Mouse (Mus musculus) thymus, postnatal 10 days (tissue): ENCODE measurements around the gene Lekr1.
"Not testable (repeated sequence)": the region's sequence is repeated elsewhere in the genome, so short reads cannot be mapped to it uniquely, and the experiment has no call there.

Experiments used
- DNase-seq, 2 experiments: peaks; one replicate each; pipeline ENCODE4 v3.0.0; 2021; ENCODE audit warnings: low spot score in 2 of 2

Lekr1 gene

DNA sequence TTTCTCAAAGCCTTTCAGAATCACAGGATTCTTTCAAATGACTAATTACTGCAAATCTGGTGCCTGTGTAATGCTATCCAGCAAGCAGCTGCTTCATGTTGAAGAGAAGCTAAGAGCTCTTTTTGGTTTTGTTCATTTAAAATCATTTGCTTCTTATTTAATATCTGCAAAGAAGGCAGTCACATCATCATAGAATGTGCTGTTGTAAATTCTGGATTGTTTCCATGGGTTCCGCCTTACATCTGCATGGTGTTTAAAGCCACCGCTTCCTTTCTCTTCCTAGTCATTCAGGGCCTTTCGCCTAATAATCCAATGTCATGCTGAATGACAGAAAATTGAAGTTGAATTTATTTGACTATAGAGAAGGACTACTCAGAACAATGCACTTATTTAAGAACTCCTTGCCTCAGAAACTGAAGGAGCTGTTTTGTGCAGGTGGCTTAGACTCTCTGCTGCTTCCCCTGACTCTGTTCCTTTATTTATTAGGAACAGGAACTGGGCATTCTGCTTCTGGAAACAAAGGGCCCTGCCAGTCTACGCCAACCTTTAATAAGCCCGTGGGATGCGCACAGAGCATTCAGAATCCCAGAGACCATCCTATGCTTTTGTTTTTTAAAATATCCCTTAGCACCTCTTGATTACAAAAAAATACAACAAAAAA, 101.3 kb downstream of the Lekr1 start:
- DNase-seq: no peak

DNA sequence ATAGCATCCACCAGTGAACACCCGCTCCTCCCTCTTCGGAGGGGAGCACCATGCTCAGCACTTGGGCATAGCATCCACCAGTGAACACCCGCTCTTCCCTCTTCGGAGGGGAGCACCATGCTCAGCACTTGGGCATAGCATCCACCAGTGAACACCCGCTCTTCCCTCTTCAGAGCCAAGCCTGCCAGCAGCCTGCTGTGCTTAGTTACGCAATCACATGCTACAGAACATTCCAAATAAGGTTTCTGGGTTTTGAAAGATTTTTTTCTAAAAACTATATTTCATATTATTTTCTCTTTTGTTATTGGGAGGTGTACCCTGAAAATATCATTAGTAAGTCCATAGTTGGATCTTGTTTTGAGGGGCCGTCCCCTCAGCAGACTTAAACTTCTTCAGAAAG, 103.6 kb downstream of the Lekr1 start:
- not testable (repeated sequence) for DNase-seq

DNA sequence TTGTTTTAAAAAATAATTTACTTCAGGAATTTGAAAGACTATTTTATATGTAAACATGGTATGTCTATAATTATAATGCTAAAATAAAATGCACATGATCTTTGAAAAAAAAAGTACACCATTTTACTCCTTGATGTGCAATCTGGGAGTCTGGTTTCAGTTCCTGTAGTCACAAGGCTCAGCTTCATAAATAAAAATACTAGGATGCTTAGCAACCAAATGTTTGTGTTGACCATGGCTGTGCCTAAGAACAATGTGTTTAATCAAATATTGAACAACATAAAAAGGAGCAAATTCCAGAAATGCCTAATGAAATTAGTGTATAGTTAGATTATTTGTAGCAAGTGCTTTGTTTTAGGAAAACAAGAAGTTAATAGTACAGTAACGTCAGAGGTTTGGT, 107.9 kb downstream of the Lekr1 start:
- no peak for DNase-seq

DNA sequence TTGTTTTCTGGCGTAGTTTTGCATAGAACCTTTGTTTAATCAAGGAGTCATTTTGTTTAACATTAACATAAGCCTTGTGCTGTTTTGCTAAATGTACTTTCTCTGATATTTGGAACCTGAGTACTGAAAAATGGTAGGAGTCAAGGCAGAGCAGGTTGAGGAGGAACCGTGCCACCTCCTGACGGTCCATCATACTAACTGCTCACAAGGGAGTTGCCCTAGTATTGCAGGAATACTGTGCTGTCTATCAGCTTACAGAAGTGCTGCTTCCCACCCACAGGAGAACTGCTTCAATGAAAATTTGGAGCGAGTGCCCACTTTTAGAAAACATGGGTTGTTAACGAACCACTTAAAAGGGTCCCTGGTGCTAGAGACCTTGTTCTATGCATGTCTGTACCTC, 109.1 kb downstream of the Lekr1 start:
- DNase-seq: no peak

DNA sequence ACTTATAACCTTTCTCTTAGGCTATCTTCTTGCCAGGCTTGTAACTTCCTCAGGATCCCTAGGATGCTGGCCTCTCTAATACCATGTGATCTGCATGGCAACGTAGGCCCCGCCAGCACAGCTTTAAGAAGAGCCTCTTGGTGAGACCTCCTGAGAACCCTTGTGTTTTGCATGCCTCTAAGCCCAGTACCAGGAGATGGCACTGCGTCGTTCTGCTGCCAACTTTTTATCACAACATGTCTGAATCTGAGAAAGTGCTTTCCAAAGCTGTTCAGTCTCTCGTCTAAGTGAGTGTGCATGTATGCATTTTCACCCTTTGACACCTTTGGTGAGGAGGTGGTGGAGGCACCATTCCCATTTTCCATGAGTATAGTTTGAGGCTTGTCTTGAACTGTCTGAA, 116.2 kb downstream of the Lekr1 start:
- DNase-seq: no peak

DNA sequence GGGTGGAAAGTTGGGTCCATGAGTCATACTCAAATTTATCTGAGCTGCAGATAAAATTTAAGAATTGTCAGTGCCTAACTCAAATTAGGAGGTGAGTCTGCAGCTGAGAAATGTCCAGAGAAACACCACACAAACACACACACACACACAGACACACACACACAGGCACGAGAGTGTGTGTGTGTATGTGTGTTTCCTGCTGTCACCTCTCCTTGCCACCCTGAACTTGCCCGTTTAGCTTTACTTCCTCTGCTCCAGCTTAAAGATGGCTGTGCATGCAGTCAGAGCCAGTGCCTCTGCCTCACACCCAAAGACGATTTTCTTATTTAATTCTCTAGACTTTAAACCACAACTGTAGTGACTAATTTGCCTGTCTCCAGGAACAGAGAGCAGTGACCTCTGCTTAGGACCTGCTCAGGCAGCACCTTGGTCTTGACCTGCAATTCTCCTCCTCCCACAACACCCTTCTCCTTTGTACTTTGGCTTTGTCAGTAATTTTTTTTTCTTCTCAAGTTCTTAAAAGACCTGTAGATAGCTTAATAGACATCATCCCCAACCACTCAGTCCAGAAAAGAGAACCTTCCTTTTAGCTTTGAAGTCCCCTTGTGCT, 124.2 kb downstream of the Lekr1 start:
- no peak for DNase-seq

DNA sequence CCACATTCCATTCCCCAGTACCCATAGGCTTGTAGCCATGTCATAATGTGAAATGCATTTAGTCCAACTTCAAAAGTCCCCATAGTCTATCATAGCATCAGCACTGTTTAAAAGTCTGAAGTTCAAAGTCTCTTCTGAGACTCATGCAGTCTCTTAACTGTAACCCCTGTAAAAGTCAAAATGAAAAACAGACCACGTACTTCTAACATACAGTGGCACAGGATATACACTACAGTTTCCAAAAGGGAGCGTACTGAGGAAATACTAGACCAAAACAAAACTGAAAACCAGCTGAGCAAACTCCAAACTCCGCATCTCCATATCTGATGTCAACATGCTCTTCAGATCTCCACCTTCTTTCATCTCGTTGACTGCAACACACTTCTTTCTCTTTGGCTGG, 127.5 kb downstream of the Lekr1 start:
- DNase-seq: no peak

DNA sequence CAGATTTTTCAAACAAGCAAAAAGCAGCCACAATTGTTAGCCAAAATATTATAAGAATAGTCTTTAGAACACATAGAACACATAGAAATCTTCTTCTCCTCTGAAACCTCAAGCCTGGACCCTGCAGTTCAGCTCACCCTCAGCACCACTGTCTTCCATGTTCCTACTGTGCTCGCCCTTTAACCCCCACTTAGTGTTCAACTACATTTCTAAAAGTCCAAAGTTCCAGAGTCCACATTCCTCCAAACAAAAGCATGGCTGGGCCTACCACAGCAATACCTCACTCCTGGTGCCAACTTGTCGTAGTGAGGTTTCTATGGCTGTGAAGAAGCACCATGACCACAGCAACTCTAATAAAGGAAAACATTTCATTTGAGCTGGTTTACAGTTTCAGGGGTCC, 128.7 kb downstream of the Lekr1 start:
- DNase-seq: no peak

DNA sequence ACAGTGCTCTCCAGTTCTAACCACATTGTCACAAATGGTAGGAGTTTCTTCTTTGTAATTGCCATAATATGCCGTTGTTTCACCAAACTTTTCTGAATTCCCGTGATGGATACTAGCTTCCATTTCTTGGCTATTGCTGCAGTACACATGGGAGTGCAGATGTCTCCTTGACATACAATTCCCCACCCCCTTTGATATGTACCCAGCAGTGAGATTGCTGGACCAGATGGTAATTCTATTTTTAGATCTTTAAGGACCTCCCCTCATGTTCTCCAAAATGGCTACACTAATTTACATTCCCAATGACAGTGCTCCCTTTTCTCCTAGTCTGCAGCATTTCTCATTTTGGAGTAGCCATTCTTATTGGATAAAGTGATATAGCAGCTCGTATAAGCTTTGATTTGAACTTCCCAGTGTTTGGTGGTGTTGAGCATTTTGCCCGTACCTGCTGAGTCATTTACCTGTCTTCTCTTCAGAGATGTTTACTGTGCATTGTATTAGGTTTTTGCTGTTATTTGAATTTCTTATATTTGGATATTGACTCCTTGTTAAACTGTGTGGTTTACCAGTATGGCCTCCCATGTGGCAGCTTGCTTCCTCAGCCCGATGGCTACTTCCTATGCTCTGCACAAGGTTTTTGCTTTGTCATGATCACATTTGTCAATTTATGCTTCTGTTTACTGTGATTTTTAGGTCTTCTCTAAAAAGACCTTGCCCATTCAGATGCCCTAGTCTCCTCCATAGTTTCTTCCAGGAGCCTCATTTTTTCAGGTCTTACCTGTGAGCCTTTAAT, 131.5 kb downstream of the Lekr1 start:
- DNase-seq: no peak

DNA sequence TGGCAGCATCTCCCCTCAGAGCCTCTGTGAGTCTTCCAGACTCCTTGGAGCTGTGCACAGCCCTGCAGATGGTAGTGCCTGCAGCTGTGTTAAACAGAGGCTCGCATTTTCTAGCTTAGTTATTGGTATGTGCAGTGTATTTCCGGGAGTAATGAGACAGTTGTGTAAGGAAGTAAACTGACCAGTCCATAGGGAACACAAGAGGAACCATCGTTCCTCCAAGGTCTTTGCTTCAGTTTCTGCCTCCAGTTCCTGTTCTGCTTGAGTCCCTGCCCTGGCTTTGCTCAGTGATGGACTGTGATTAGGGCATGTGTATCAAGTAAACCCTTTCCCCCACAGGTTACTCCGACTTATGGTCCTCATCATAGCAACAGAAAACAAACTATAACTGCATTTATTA, 134.9 kb downstream of the Lekr1 start:
- DNase-seq: no peak

DNA sequence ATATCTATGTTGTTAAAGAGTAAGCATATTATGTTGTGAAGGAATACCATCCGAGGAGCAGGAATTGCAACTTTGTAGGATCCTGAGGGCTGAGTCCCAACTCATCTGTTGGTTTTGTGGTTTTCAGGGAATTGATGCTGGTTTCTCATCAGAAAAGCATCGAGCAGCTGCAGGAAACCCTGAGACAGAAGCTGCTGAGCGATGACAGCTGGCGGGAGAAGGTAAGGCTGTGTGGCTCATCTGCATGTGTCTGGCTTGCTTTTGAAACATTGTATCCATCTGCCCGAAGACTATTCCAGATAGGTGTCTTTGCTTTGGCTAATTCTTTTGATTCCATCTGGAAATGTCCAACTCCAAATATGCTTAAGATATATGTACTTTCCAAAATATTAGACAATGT, 136.2 kb downstream of the Lekr1 start:
- no peak for DNase-seq

DNA sequence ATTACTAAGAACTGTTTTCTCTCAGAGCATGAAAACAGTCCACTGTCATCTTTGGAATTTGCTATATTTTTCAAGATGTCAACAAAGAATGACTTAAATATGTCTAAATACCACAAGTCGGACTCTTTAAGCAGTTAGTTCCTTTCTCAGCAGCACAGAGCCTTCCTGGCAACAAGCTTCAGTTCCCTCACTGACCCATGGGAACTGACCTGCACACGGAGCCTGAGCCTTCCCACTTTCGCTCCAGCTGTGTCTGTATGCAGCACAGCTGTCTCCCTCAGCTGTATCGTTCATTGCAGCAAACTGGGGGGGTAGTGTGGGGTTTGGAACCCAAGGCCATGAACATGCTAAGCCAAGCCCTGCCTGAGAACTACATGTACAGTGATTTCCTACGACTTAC, 136.8 kb downstream of the Lekr1 start:
- no peak for DNase-seq

DNA sequence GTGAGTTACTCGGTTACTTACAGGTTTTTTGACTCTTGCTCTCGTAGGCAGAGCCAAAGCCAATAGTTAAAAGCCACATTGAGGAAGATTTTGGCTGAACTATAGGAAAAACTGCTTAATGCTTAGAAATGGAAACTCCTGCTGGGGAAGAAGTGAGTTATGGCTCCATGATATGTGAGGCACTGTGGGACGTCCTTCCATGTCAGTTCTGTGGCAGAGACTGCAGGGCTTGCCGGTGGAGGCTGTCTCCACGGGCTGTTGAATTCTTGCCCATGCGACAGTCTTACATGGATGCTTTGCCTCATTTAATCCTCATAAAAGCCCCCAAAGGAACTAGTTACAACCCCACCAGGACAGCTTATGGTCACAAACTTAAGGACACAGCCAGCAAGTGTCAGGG, 148.9 kb downstream of the Lekr1 start:
- no peak for DNase-seq

DNA sequence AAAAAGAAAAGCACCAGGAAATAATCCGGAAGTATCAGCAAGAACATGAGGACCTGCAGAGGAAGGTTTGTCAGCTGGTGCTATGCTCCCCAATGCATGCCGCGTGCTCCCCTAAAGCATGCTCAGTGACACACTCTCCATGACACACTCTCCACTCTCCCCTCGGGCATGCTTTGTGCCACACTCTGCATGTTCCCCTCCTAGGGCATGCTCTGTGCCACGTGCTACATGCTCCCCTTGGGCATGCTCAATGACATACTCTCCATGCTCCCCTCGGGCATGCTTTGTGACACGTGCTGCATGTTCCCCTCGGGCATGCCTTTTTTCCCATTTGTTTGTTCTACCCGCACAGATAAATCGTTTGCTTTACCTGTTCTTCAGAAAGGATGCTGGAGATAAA, 150.0 kb downstream of the Lekr1 start:
- DNase-seq: no peak

DNA sequence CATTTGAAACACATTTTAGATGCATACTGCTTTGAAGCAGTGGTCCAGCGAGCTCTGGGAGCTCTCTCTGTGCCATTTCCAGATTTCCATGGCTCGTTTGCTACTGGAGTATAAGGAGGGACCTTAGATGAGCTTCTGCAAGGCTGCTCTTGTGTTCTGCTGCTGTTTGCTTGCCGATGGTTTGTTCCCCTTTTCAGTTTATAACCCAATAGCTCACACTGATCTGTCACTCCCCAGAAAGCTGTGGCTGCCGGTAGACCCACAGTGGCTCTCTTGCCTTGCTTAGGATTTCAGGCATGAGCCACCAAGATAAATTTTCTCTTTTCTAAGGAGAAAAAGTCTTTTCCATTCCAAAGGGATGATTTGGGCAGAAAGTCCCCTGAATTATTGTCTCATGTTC, 152.6 kb downstream of the Lekr1 start:
- no peak for DNase-seq

DNA sequence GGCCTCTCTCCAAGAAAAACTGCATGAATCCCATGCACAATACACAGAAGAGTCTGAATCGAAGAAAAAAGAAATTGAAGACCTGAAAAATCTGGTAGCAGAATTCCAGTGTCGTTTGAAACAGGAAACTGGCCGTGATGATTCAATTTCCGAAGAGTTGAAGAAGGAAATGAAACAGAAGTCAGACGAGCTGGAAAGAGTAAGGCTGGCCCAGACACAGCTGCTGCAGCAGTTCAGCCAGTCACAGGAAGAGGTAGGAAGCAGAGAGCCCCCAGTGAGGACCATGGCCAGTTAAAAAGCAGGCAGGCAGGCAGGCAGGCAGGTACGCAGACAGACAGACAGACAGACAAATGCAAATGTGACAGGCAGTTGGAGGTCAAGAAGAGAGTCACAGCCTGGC, 153.8 kb downstream of the Lekr1 start:
- DNase-seq: no peak

DNA sequence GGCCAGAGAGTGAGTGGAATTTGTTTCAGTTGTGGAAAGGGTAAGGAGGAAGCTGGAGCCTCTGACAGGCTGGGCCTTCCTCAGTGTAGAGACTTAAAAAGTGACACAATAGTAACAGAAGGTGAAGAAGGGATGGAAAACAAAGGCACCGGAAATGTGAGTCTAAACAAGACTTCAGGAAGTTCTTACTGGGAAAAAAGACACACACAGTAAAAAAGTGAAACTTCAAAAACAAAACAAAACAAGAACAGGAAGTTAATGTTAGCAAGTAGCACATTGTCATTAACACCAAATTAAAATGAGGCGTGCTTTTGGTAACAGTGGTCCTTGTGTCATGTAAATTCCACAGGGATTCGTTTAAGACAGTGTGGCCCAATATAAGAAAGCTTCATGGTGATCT, 158.9 kb downstream of the Lekr1 start:
- DNase-seq: no peak

DNA sequence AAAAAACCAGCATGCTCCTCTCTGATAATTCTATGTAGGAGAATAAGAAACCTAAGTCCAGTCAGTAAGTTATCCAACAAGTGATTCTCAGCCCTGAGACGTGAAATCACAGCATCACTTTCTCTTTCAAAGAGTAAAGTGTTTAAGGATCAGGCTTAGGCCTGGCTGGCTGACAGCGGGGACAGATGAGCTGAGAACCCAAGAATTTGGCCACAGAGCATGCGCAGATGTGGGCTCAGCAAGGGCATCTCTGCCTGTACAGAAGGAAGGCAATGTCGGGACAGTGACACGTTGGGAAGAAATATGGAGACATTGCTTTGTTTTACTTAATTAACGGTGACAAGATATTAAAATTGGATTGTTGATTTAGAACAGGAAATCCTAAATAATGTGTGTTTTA, 160.7 kb downstream of the Lekr1 start:
- DNase-seq: no peak

DNA sequence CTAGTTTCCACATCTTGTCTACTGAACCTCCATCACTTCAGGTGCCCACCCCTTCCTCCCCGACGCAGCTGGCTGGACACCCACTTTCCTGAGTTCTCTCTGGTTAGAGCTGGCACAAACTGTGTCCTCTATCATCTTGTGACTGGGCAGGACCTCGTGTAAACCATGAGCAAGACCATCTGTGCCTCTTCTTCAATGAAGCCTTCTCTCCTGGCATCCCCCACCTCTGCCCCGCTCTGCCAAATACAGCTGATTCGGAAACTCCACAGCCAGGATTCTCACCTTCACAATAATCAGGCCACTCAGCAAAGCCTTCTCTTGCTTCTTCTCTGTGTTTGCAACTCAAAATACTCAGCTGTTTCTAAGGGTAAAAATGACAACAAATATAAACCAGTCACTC, 161.4 kb downstream of the Lekr1 start:
- DNase-seq: no peak

DNA sequence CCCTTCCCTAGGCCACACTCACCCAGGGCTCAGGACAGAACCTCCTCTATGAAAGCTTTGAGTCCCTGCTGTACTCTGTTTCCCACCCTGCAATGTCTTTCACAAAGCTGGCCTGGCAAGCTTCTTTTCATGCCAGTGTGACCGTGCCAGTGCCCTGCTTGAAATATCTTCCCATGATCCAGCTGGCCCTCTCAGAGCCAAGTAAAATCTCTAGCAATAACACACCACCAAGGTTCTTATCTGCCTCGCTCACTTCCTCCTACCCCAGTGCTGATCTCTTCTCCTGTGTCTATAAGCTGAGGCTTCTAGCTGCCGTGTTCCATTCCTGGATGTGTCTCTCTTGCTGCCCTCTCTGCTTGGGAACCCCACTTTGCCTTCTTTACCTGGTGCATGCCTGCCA, 162.0 kb downstream of the Lekr1 start:
- DNase-seq: no peak

DNA sequence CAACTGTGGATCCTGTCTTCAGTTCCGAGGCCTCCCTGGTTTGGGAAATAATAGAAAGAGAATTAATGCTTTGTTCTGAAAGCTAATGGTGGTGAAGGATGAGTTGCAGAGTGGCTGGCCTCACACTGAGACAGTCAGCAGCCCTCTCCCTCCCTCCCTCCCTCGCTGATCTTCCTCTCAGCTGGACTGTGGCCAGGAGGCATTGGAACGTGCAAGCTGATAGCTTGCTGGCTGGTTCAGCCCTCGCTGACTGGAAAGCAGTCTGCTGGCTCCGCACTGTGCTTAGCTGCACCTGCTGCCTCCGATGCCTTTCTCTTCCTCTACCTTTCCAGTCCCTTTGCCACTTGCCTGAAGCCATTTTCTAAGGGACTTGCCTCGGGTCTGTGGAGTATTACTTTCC, 163.2 kb downstream of the Lekr1 start:
- DNase-seq: no peak

DNA sequence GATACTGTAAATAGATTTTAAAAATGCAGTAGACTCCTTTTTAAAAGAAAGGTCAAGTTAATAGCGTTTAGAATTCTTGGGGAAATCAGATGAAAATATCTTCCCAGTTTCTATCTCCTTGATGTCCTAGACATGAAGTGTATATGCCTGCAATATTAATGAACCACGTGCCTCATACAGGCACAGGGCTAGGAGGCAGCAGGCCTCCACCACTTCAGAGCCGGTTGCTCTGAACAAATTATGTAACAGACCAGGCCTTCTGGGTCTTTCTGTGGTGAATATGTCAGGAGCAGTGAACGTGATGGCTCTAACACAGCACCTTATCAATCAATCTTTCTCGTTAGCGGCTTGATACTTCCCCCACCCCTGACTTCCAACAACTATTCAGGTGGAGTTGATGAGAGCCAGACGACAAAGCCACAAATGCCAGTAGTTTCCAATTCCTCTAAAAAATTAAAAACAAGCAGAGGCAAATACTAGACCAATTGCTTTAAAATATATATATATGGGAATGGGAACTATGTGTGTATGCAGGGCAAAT, 164.0 kb downstream of the Lekr1 start:
- DNase-seq: no peak

DNA sequence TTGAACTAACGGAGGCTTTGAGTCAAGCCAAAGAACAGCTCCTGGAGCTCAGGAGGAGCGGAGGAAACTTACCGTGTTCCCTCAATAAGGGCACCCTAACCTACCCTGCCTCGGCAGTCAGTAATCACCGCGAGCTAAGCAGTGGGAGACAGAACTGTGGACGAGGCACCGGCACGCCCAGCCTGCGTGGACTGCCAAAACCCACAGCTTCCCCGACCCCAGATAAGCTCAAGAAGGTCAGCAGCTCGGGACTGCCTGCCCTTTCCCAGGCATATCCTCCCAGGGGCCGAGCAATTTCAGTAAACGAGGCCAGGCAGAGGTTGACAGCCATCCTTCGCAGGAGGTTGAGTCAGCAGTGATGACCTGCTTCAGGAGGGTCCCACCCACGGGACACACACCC, 164.8 kb downstream of the Lekr1 start:
- no peak for DNase-seq
